Mouse (Mus musculus) spleen, adult 12 weeks (tissue): ENCODE measurements around the gene Olfr56.

ENCODE experiments used
- DNase-seq: peaks from one replicate; pipeline ENCODE4 v3.0.0; 2022; ENCODE audit warnings: low spot score

Olfr56 gene

DNA sequence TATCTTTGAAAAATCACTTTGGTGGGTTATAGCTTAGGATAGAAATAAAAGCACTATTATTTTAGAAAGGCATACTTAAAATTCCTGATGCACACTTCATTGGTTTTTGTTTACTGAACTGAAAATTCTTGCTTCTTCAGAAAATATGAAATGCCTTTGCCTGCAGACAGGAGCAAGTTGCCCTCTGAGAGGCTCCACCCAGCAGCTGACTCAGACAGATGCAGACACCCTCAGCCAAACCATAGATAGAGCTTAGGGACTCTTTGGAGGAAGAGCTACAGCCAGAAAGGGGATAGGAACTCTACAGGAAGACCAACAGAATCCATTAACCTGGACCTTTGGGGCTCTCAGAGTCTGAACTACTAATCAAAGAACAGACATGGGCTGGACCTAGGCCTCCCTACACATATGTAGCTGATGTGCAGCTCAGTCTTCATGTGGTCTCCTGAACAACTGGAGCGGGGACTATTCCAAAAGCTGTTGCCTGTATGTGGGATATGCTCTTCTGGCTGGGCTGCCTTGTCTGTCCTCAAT, 113.4 kb downstream of the Olfr56 start:
- no peak for DNase-seq

DNA sequence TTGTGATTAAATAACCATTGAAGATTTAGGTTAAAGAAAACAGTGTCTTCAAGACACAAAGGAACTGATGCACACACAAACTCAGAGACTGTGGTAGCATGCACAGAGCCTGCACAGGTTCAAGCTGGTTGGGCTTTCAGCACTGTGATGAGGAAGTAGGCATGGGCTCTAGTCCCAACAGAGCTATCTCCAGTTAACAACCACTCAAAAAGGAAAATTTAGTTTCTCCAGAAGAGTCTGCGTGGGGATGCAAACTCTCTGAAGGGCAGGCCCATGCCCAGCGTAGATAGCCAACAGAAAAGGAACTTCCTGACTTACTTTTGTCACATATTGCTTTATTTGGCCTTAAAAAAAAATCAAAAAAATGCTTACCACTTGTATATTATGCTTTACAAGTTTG, 114.1 kb downstream of the Olfr56 start:
- no peak for DNase-seq

DNA sequence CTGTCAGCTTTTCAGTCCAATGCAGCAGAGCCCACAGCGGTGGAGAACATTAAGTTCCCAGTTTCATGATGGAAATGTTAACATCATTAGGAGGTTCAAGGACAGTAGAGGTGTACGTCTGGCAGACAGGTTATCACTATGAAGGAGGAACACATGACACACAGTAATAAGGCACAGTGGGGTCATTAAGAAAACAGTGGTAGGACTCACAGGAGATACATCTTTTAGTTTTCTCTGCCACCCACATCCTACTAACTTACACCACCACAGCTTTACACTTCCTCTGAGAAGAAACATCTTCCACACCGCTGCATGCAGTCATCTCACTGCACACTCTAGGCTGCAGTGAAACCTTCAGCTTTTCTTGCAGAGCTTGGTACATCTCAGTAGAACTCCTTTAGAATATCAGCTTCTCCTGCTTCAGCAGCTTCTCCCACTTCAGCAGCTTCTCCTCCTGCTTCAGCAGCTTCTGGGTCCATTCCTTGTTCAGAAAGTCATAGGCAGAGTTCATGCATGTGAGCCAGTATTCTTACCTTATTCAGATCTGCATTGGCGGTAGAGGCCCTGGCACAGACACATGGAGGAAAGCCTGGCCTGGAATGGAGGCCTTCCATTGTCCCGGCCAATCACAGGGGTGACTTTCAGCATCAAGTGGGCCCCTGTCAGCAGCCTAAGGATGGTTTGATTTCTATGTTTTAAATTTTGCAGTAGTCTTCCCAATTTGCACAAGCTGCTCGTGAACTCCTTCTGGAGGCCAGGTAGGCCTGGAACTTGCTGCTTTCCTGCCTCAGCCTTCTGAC, 115.4 kb downstream of the Olfr56 start:
- no peak for DNase-seq

DNA sequence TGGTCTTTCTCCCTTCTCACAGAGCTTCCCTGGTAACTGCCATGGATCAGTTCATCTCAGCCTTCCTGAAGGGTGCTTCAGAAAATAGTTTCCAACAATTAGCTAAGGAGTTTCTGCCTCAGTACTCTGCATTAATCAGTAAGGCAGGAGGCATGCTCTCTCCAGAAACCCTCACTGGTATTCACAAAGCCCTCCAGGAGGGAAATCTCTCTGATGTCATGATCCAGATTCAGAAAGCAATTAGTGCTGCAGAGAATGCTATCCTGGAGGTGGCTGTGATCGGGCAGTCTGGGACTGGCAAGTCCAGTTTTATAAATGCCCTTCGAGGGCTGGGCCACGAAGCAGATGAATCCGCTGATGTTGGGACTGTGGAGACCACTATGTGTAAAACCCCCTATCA, 116.7 kb downstream of the Olfr56 start:
- DNase-seq: no peak

DNA sequence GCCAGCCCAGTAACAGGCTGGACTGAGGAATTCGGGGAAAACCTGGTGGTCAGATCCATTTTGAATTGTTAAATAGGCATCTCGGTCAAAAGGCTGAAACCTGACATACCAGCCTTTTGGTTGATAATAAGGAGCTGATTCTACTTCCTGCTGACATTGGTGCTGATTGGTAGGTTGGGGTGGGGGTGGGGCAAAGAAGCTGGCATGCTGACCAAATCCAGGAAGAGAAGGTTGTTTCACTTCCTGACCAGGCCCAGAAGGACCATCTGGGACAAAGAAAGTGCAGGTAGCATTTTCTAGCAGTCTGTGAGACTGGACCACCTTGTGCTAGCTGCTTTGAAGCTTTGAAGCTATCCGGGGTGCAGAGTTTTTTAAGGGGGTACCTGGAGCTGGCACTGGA, 121.7 kb downstream of the Olfr56 start:
- no peak for DNase-seq

DNA sequence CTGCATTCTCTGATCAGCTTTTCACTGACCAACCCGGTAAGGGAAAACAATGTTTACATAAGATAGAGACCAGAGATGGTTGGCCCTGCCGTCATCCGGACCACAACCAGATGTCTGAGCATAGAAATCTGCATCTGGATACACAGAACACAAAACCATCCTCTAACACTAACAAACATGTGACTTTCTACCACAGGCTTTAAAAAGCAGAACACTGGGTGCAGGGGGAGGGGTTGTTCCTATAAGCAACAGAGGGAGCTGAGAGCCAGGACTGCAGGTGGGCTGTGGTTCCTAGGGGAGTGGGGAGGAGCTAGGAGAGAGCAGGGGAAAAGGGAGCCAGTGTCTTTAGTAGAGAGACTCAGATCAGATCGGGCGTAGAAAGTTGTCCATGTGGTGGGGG, 122.8 kb downstream of the Olfr56 start:
- no peak for DNase-seq

DNA sequence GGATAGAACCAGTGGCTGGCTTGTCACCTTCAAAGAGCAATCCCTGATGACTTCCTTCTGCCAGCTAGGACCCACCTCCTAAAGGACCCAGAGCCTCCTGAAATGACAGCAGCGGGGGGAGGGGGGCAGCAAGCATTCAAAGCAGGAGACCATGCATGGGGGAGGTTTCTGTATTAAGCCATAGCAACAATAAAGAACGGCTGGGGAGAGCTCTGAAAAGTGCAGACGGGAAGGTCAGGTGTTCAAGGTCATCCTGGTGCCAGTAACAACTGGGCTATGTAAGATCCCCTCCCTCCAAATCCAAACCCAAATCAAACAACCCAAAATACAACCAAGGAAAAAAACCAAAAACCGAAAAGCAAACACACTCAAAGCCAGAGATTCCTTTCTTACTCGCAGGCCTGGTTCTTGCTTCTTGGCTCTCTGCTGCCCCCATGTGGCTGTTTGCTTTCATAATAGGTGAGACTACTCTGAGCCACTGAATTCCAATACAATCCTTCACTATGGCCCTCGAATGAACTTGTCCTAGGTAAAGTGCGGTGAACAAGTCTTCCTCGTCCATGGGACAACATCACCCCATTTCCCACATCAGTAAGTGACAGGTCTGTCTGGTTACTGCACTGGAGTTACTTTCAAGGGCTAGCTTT, 124.5 kb downstream of the Olfr56 start:
- peak; percentile 76 for DNase-seq

DNA sequence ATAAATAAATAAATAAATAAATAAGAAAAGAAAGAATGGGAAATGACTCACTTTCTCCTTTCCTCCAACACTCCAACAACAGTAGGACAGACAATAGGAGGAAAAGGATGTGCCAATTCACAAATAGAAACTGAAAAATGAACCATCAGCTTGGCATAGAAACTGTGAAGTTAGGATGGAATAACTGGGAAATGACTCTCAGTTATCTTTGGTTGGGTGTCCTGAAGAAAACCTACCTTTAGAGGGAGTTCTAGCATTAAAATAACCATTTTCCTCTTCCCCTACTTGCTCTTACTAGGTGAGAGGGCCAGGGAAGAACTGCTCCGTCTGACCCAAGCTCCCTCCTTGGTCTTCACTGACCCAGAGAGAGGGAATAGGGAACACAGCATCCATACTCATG, 127.1 kb downstream of the Olfr56 start:
- no peak for DNase-seq

DNA sequence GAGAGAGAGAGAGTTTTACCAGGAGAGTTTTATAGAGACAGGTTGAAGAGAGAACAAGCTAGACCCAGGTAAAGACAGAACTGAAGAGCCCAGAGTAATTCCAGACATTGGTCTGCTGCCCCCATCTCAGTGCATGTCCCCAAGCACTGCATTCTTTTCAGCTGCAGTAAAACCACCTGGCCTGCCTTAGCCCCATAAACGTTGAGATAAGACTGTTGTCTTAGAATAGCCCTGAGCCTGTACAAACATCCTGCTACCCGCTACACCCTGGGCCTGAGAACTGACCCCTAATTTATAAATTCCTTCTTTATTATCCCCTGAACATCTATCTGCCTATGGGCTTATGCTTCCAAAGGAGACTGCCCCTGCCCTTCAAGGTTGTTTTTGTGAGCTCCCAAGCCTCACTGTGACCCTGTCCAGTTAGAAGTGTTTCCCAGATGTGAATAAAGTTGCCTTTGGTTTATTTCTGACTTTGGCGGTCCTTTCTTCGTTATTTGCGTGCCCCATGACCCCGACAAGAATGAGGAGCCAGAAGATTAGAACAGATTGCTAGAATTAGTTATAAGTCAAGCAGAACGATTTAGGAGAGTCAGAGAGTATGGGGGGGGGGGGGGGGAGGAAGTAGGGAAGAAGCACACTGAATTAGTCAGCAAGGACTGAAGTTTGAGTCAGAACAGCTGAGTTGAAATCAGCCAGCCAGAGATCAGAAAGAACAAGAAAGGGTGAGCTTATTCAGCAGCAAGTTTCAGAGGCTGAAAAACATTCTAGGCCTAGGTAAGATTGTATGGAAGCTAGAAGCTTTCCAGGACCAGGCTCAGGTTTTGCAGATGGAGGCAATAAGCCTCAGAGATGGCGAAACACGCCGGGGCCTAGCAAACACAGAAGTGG, 129.2 kb downstream of the Olfr56 start:
- DNase-seq: no peak

DNA sequence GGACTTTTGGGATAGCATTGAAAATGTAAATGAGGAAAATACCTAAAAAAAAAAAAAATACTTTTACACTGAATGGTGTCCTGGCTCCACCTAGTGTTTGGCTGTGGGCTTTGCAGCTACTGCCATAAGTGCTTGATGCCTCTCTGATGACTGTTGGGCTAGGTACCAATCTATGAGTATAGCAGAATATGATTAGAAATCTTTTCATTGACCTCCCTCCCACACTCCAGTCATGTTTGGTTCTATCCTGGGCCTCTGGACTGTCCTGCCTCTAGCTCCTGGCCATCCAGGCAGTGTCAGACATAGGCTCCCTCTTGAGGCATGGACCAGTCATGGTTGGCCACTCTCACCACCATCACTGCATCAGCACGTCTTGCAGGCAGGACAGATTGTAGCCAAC, 130.1 kb downstream of the Olfr56 start:
- DNase-seq: no peak

DNA sequence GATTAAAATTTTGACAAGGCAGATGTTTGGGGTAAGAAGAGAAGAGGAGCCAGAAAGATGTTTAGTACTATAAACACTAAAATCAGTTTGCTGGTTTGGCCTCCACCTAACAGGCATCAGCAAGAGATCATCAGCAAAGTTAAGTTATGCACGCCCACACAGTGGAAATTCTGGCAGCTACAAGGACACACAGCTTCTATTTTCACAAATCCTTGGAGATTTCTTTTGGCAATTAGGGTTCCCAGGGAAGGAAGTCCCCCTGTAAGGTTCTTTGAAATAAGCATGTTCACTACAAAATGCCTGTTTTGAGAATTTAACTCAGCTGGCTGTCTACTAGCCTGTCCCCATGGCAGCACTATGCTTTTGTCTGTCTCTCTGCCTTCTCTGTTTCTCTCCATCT, 132.3 kb downstream of the Olfr56 start:
- no peak for DNase-seq

DNA sequence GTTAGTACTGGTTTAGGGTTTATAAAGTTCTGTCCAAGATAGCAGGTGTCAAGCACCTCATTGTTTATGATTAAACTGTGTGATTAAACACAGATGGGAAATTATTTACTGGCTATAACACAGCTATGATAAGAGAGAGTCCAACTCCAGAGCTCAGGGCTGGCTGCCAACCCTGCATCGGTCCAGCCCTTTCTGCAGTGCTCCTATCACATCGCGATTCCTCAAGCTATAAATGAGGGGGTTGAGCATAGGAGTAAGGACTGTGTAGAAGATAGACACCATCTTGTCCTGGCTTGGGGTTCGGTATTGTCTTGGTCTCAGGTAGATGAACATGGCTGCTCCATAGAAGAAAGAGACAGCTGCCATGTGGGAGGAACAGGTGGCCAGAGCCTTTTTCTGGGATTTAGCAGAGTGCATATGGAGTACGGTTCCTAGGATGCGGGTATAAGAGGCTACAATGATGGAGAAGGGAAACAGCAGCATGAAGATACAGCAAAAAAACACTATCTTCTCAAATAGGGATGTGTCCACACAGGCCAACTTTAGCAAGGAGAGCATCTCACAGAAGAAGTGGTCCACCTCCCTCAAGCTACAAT, 134.0 kb downstream of the Olfr56 start:
- no peak for DNase-seq

DNA sequence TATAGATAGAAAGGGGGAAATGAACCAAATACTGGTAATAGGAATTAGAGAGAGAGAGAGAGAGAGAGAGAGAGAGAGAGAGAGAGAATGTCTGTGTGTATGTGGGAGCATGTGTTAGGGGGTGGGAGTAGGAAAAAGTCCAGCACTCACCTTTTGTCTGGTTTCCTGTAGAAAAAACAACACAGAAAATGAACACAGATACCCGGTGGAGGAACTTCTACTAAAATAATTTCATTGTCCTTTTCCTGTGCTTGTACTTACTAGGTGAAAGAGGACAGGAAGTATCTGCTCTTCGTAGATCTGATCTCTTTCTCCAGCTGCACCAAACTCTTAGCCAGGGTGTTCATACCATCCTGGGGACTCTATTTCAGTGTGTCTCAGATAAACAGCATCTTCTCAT, 135.5 kb downstream of the Olfr56 start:
- no peak for DNase-seq

DNA sequence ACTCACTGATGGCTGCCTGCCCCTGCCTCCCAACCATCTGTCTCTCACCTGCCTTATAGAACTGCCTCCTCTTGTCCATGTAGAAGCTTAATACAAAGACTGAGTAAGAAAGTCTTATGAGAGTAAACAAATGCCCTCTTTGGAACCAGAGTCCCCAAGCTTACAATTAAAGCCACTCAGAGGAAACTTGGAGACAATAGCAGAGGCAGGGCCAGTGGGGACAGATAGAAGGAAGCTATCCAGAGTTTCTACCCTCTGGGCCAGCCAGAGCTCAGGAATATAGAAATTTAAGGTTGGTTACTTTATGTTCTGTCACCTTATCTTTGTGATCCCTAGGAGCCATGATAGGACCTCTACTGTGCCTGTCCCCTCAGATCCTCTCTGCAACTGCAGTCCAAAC, 136.1 kb downstream of the Olfr56 start, which contains the start of gene Olfr1396:
Gene Olfr1396, minus strand, starts transcription at position 101 of the 400 bp plus-strand sequence.
- no peak for DNase-seq

DNA sequence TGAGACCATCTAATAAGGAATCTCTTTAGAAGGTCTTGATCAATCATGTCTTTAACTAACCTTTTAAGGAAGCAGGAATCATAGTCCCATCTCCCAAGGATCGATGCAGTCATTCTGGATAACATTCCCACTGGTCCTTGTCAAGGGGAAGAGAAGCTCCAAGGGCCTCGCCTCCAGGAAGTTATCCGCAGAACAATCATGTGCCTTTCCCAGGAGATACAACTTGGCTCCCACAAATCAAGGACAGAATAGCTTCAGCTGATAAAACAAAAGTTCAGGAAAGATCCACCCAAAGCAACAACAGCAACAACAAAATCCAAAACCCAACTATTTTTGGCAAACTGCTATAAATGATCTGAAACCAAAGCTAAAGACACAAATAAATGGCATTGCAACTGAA, 140.9 kb downstream of the Olfr56 start:
- no peak for DNase-seq

DNA sequence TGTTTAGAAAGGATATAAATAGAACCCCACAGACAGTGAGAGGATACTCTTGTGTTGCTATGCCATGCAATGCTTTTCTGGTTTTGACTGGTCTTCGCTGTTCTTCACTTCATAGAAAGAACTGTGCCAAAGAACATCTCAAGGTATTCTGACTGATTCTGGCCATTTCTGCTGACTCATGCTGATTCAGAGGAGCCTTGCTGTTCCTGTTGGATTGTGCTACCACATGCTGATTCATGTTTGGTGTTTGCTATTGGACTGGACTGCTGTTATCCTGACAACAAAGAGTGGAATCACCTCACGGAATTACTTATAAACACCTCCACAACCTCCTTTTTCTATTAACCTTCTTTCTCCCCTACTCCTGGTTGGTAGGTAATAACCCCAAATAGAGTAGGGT, 145.5 kb downstream of the Olfr56 start:
- DNase-seq: no peak

DNA sequence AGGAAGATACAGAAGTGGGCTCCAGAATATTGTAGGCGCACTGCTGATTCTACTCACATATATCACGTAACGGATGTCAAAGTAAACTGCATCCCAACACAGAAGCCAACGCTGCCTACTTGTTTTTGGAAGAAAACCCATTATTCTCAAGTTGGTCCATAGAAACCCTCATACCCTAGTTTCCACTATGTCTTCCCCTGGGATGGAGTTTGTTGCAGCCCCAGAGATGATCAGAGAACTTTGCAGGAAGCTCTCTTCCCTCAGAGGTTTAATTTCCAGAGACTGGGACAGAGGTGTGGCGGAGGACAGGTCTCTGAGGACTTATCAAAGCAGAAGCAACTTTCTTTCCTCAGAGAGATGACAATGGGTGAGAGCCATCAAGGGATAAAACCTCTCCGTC, 163.3 kb downstream of the Olfr56 start, which contains the start of gene Olfr1395:
Gene Olfr1395, plus strand, starts transcription at position 301 of the 400 bp plus-strand sequence.
- DNase-seq: no peak

DNA sequence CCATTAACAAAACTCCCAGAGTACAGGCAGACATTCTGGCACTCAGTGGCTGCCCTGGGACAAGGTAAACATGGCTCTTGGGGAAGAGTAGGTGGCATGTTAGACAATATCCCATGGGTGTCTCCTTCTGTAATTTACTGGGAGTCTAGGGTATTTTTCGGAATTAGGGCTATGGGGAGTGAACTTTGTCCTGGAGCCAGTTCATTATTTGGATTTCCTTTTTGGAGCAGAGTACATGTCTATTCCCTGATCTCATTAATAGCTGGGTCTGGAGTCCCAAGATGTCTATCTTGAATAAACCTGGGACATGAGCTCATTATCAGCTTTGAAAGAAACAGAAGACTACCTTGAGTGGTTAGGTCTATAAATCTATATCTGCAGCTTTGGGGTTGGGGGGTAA, 175.4 kb downstream of the Olfr56 start, which contains the start of gene Olfr1394:
Gene Olfr1394, plus strand, starts transcription at position 301 of the 400 bp plus-strand sequence.
- no peak for DNase-seq

DNA sequence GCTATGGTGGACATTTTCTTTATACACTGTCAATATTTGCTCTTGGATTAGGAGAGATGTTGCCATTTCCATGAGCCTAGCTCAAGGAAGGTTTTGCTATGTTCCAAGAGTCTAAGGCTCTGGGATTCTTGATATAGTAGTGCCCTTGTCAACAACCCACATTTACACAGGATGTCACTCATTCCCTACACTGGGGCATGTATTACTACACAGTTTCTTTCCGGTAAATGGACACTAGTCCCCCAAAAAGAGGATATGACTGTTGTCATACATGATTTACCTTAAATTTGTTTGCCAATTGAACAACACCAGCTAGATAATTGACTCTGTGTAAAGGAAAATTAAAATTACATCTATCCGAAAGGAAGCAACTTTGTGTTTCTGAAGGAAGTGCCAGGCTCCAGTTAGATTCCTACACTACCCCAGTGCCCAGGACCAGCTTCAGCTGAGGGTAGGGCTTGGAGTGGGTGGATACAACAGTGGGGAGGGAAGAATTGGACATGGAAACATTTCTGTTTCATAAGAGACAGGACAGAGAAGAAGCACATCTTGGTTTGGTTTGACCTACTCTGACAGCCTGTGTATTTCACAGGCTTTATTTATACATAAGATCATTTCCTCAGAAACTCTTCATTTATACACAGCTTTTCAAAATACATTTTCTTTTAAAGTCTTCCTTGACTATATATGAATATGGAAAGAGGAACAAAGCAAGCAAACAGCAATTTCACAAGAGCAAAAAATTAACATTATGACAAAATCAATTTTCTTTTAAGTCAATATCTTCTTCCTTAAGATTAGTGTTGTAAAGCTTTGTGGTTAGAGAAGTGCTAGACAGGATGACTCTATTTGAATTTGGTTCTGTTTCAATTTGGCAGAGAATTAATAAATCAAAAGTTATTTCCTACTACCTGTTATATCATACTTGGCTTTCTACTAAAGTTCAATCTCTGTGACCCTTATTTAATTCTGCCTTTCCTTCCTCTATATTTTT, 178.4 kb downstream of the Olfr56 start:
- no peak for DNase-seq

DNA sequence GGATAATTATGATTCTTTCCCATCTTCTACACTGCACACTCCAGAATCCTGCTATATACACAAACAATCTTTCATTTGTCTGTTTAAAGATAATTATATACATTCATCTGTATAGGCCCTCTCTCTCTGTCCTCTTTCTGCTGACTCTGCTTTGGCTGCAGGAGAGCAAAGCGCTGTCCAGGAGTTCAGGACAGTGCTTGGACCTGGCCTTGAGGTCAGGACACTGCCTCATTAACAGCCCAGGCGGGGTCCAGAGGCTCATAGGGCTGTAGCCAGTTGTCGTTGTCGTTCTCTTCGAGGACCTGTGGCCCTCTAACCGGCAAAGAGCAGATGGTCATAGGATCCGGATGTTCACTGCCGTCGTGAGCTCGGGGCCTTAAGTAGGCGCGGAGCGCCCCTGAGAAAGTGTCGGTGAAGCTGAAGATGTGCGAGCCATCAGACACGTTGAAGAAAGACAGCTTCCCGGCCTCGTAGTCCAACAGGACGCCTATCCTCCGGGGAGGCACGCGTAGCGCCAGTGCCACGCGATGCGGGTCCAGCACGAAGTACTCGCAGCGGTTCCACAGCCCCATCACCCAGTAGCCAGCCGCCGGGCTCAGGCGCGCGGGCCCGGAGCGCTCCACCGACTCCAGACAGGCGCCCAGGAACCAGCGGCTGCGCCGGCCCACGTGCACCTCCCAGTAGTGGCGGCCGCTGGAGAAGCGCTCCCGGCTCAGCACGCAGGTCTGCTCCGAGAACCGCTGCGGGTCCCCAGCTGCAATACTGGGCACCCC, 190.3 kb downstream of the Olfr56 start:
- DNase-seq: no peak
